In genomic region chr7:127263526-127263925, GRCm38 (mm10) we compare ENCODE assay signal across 19 mouse cellular contexts.
"Had no signal": no experiment of that assay in that cellular context is flagged by ENCODE, and none has a peak within 500 bp of the region (broad histone marks: within the 10 kb centered on the region; RNA-seq: fewer than 3 reads in every experiment).

No protein-coding gene starts in this region.

- H3K4me3 ChIP-seq: midbrain, embryonic 10.5 days; midbrain, embryonic 13.5 days; myocyte; neural tube, embryonic 13.5 days; neural tube, embryonic 15.5 days had no signal

- H3K4me2 ChIP-seq: lung, embryonic 14.5 days; midbrain, embryonic 13.5 days; neural tube, embryonic 13.5 days; neural tube, embryonic 15.5 days had no signal

- ATAC-seq: midbrain, embryonic 13.5 days; midbrain, embryonic 16.5 days had no signal

- H3K27me3 ChIP-seq: midbrain, embryonic 13.5 days; neural tube, embryonic 13.5 days; neural tube, embryonic 15.5 days had no signal

- DNase-seq: lung, adult 18-20 months; lung, embryonic 14.5 days; lung, postnatal 10 days; lung, postnatal 4 days; retina, postnatal 1 day; right cerebral cortex, adult 18-20 months; right cerebral cortex, postnatal 25 days; right cerebral cortex, postnatal 4 days; spleen, adult 18-20 months; thymus, adult 18-20 months; thymus, postnatal 14 days; thymus, postnatal 36 days had no signal

- H3K9ac ChIP-seq: lung, embryonic 14.5 days; midbrain, embryonic 13.5 days; neural tube, embryonic 13.5 days; neural tube, embryonic 15.5 days had no signal

- H3K27ac ChIP-seq: liver, embryonic 14.5 days; midbrain, embryonic 10.5 days; midbrain, embryonic 13.5 days; neural tube, embryonic 13.5 days; neural tube, embryonic 15.5 days had no signal

- H3K9me3 ChIP-seq: midbrain, embryonic 13.5 days had no signal
